Mouse (Mus musculus): Measurements from ENCODE around the gene Paqr9.

DNA sequence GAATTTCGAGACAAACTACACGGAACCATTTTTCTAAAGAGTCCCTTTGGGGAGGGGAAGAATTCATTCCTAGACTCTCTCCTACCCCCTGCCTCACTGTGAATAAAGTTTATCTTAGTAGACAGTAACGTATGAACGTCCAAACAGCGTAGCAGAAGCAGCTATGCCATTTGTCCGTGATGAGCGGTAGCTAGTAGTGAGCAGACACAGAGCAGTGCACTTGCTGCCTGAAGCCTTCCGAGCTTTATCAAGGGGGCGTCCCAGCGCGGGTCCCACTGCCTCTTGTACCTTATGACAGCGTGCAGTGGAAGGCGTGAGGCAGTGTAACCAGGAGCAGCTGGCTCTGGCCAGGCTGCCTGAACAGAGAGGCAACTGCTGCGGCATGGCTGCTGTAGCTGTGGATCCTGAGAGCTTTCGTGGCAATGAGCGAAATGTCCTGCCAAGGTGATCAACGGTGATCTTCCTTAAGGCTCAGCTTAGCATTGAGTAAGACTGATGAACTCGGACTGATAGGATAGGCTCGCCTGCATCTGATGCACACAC, 38.8 kb downstream of the Paqr9 start:
- TF ChIP-seq POLR2A (IDR thresholded peaks at IDR 0.05; ENCODE audit: insufficient read depth, low read length) (no peak), CTCF (IDR thresholded peaks at IDR 0.05; ENCODE audit: low read depth, low read length) (no peak)
